Mouse (Mus musculus): ENCODE data around the gene Trnp1. TPM values are rescaled to one million over a fixed set of nuclear protein-coding genes. Genes with fewer than 3 reads are reported as not detected.

Trnp1 gene
- total RNA-seq, 1 experiment: 0.94 TPM

- no peak for DNase-seq (ENCODE audit: low read depth, low spot score)
- in situ Hi-C loops (cut with MboI; ENCODE audit: low sequenced_read_pairs in 2 of 2, unreplicated experiment in 2 of 2): no loop called here
- Histone ChIP-seq H3K36me3 (ENCODE audit: control insufficient read depth, insufficient read depth, low read length, poor library complexity, severe bottlenecking) (no peaks in the 10 kb centered on the region), H3K27ac (ENCODE audit: insufficient read depth, low read depth, low read length, poor library complexity, severe bottlenecking) (peak overlapping the region; percentile 6; the same call in 1 of the 2 replicates), H3K4me3 (ENCODE audit: insufficient read depth in 1 of 2, low read depth in 1 of 2, low read length in 2 of 2, poor library complexity in 1 of 2, severe bottlenecking in 1 of 2) (no peak overlapping the region), H3K4me1 (ENCODE audit: control insufficient read depth in 2 of 2, insufficient read depth in 2 of 2, low read length in 2 of 2, poor library complexity in 1 of 2) (peaks cover 8 to 24% of the 10 kb centered on the region in 2 experiments), H3K9me3 (ENCODE audit: control insufficient read depth, insufficient read depth, low read depth, low read length) (no peaks in the 10 kb centered on the region), H3K9ac (ENCODE audit: insufficient read depth, low read depth, low read length, poor library complexity, severe bottlenecking) (no peak overlapping the region; the same call in 1 of the 2 replicates)
- TF ChIP-seq CHD2 (IDR thresholded peaks at IDR 0.05; ENCODE audit: low read depth, low read length) (no peak), HCFC1 (IDR thresholded peaks at IDR 0.05; ENCODE audit: borderline replicate concordance, insufficient read depth, low read length) (no peak), ZC3H11A (IDR thresholded peaks at IDR 0.05; ENCODE audit: borderline replicate concordance, low read depth, low read length) (no peak), MAFK (IDR thresholded peaks at IDR 0.05; ENCODE audit: insufficient read depth, low read depth, low read length) (no peak), ZNF384 (IDR thresholded peaks at IDR 0.05; ENCODE audit: low read depth, low read length) (no peak)
These were observed 56.2 kb downstream of the Trnp1 start for GRCm38 (mm10) chr4:133442194-133442593.

Other genes with a start within 250 kb of the Trnp1 start
- 2.0 and 4.4 TPM in 2 replicates for gene Sytl1, start 235.4 kb downstream of the Trnp1 start, total RNA-seq (2012; rRNA removed)
- 73.3 and 89.4 TPM in 2 replicates for gene Tmem222, start 220.8 kb downstream of the Trnp1 start, total RNA-seq (2012; rRNA removed)
- 65.6 and 91.8 TPM in 2 replicates for gene Wdtc1, start 145.1 kb downstream of the Trnp1 start, total RNA-seq (2012; rRNA removed)
- 24.7 and 24.9 TPM in 2 replicates for gene Slc9a1, start 128.8 kb downstream of the Trnp1 start, total RNA-seq (2012; rRNA removed)
- gene Tent5b, start 18.4 kb downstream of the Trnp1 start, total RNA-seq (2012; rRNA removed): 7.5 and 8.5 TPM in 2 replicates
- 3.4 and 4.1 TPM in 2 replicates for gene Kdf1, start 20.4 kb upstream of the Trnp1 start, total RNA-seq (2012; rRNA removed)
- gene Nudc, start 47.4 kb upstream of the Trnp1 start, total RNA-seq (2012; rRNA removed): 340 and 358 TPM in 2 replicates
- 0.31 and 0.32 TPM in 2 replicates for gene Nr0b2, start 54.8 kb upstream of the Trnp1 start, total RNA-seq (2012; rRNA removed)
- gene Gpatch3, start 76.2 kb upstream of the Trnp1 start, total RNA-seq (2012; rRNA removed): 14.4 and 19.9 TPM in 2 replicates
- gene Gpn2, start 85.8 kb upstream of the Trnp1 start, total RNA-seq (2012; rRNA removed): 39.5 and 52.6 TPM in 2 replicates
- gene Sfn, start 103.6 kb upstream of the Trnp1 start, total RNA-seq (2012; rRNA removed): 35.8 and 46.6 TPM in 2 replicates
- 39.0 and 55.8 TPM in 2 replicates for gene Zdhhc18, start 151.6 kb upstream of the Trnp1 start, total RNA-seq (2012; rRNA removed)
- 11.6 and 14.5 TPM in 2 replicates for gene Pigv, start 174.1 kb upstream of the Trnp1 start, total RNA-seq (2012; rRNA removed)